Mouse (Mus musculus) spleen, adult 2 months (tissue): ENCODE results near the gene Lgi4.

Experiments used
- CTCF ChIP-seq: fragments of 200-500 bp; IDR thresholded peaks from 2 replicates; pipeline ENCODE4 v1.5.1; 2011; ENCODE audit warnings: mild to moderate bottlenecking, inconsistent platforms; ENCODE audit not compliant: insufficient read depth, insufficient read length, insufficient replicate concordance; ENCODE audit errors: extremely low read depth
- POLR2A ChIP-seq: fragments of 200-500 bp; IDR thresholded peaks from 2 replicates; pipeline ENCODE4 v1.6.1; 2011; ENCODE audit warnings: low read depth, low read length, inconsistent platforms

GRCm38 (mm10) chr7:31107781-31108180 lies 48.6 kb downstream of the Lgi4 start:
- TF ChIP-seq CTCF = no peak
- no peak for TF ChIP-seq POLR2A
